Mouse (Mus musculus) WW6 (cell line): ENCODE results near the gene Rbm34.
A peak's percentile ranks its signal among the peaks of the same experiment; 100 is the strongest.
"Not testable (repeated sequence)": the region's sequence is repeated elsewhere in the genome, so short reads cannot be mapped to it uniquely, and the experiment has no call there.

Source experiments
- DNase-seq: peaks from one replicate; pipeline ENCODE4 v3.0.0-alpha.2; 2013; ENCODE audit warnings: low read depth, low spot score

Gene Rbm34

DNA sequence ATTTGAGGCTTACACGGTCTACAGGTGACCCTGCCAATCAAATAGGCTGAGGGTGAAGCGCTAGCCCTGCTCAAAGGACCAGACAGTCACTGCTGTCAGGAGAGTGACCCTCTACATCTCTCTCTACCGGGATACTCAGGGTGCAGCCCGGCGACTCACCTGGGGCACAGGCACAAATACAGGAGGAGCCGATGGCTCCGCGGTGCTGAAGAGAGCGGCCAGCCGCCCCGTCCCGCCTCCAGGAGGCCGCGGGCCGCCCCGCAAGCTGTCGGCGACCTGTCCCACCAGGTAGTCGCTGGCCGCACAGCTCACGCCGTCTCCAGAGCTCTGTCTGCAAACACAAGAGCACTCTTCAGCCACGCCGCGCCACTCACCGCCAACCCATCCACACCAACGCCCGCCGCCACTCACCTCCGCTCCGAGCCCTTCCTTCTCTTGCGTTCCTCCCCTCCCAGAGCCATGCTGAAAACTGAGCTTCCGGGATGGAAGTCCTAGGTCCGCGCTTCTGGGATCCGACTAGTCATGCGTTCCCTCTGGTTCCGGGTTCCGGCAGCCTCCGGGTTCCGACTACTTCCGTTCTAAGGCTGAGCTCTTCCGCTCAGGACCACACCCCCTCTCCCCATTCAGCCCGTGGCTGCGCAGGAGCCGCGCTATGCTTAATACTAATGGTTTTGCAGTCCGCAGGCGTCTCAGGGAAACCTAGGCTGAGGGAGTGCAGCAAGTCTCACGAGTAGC is at the start of gene Rbm34:
TSS of gene Rbm34 (minus strand) at position 493 of the 735 bp plus-strand sequence.
- peak; percentile 98 for DNase-seq

DNA sequence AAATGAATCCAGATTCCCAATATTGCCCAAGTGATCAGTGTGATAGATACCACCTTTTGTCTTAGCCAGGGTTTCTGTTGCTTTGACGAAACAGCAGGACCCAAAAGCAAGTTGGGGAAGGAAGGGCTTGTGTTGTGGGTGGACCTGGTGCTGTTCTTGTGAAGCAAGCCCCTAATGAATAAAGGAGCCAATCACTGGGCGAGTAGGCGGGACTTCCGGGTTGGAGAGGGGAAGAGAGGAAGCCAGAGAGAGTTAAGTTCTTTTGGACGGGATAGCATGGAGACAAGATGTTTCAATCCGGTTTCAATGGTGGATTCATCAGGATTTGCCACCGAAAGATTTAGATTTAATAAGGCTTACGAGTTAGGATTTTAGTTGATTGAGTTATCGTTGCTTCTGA is 40.8 kb upstream of the Rbm34 start:
- peak; percentile 55 for DNase-seq

DNA sequence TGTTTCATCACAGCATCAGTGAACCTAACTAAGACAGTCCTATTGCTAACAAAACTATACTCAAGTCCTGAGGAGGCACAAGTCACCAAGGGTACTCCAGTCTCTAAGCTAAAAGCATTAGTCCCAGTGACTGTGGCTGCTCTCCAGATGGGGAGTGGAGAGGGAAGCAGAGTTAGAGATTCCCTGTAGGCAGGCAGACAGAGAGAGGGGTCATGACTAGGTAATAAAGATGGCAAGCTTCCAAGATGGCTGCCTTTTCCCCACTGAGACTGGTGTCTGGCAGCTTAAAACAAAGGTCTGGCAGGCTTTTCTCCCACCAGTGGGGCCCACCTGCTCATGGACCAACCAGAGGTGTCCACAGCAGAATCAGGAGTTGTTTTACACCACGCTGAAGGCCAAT is 23.6 kb upstream of the Rbm34 start:
- no peak for DNase-seq

DNA sequence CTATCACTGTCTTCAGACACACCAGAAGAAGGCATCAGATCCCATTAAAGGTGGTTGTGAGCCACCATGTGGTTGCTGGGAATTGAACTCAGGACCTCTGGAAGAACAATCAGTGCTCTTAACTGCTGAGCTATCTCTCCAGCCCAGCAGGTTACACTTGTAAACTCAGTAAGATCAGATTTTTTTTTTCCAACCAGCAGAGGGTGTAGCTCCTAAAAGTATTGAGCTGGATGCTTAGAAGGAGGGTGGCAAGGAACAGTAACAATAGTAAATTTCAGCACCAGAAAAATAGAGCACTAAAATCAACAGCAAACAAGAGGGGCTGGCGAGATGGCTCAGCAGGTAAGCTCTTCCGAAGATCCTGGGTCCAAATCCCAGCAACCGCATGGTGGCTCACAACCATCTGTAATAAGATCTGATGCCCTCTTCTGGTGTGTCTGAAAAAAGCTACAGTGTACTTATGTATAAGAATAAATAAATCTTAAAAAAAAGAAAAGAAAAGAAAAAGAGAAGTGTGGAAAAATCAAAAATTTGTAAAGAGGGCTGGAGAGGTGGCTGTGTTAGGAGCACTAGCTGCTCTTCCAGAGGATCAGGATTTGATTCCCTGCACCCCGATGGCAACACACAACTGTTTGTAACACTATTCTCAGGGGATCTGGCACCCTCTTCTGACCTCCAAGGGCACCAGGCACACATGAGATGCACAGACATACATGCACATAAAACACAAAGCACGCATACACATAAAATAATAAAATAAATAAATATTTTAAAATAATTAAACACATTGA is 18.7 kb upstream of the Rbm34 start:
- no peak for DNase-seq

DNA sequence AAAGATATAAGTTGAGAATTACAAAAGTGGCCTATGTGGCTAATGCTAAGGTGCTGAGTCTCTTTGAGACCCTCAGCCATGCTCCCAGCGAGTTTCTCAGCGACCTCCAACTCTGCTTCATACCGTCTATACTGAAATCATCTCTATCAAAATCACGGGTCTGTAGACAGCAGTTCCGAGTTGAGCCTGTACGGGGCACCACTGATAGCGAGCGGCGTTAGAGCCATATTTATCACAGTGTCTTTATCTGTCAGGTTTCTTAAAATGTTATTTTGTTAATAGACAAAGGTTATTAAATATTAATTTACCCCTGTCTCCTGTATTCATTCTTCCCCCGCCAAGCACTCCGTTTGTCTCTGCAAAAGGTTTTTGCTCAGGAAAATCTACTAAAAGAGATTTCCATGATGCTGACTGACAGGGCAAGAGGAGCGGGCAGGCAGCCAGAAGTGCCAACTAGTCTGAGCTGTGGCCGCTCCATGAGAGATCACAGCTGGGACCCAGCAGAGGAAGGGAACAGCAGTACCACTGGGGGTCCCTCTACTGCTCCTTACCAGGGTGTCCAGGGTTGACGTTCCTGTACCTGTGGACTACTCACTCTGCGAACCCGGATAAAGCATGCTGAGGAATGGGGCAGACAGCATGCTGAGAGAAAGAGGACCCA is 17.6 kb upstream of the Rbm34 start:
- no peak for DNase-seq

DNA sequence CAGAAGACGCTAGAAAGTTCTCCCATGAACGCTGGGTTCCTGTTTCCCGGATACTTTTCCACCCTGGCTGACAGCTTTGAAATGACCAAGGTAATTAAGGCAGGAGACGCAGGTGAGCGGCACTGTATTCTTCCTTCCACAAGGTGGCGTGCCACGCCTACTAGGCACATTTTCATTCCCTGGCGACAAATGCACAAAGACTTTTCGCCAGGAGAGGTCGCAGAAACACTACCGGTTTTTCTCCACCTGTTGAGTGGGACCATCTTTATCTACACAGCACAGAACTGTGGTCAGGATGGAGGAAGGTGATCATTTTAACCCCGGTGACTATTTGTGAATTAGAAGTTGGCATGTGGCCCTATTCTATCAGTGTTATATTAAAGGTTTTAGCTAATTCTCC is 15.6 kb upstream of the Rbm34 start:
- DNase-seq, result peak; percentile 90

DNA sequence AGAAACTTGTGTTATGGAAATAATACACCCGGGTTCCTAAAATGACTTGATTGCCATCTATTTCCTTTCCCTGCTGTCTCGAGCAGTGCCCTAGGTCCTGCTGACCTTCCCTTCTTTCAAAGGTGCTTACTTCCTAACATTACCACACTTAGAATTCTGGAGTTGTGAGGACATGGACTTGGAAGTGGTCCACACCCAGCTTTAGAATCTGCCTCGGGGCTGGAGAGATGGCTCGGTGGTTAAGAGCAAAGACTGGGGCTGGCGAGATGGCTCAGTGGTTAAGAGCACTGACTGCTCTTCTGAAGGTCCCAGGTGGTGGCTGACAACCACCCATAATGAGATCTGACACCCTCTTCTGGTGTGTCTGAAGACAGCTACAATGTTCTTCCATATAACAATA is 9.2 kb upstream of the Rbm34 start:
- DNase-seq, result no peak

DNA sequence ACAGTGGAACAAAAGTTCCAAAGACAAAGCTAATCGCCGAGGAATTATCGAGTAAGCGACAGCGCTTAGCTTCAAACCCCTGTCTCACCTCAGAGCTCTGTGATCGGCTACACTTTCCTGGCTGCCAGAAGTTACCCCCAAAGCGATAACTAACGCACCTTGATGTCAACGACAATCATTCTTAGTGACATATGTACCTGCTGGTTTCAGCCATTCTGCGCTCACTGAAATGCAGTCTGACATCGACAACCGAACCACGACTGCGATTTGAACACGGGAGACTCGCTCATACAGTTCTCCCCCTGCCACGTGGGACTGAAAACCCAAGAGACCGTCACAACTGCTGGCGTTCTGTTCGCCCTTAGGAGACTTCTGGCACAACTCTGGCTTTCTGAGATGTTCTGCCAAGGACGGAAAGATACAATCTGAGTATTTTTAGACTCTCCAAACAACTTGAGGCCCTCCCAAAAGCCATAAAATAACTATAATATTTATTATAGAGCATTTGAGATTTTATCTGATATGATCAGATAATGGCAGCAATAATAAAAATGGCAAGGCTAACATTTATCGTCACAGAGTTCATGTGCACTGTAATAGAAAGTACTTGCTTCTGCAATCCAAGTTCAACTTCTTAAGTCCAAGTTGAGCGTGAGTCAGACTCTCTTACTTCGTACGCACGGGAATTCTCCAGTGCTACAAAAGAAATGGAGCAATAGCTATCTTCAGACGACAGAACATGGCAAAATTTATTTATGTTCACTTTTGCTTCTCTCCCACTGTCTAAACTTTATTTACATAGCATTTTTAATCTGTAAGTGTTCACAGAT is 8.4 kb upstream of the Rbm34 start:
- no peak for DNase-seq

DNA sequence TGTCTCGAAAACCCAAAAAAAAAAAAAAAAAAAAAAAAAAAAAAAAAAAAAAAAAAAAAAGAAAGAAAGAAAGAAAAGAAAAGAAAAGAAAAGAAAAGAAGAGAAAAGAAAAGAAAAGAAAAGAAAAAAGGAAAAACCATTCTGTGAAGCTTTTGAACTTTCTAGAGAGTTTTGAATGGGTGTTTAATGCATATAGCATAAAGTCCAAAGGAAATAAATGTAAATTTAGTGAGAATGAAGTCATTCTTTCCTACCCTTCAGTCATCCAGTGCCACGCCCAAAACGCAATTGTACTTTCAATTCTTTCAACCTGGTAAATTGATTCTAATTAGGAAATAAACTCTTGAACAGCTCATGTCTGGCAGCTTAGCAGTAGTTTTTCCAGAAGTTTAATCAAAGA is 7.7 kb upstream of the Rbm34 start:
- not testable (repeated sequence) for DNase-seq

DNA sequence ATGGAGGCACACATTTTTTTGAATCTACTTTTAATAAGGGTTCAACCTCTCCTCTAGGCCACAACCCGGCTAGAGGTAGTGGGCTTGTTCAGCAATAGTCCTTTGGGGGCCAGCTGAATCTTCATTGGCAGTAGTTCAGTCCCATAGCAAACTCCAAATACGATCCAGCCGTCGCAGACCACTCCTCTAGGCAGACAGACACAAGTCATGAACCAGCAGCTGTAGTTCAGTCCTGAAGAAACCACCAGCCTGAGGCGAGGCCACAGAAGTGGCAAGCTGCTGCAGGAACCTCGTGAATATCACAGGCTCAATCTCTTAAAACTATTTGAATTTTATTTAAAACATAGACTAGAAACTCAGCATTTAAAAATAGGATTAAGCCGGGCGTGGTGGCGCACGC is 7.2 kb upstream of the Rbm34 start:
- no peak for DNase-seq

DNA sequence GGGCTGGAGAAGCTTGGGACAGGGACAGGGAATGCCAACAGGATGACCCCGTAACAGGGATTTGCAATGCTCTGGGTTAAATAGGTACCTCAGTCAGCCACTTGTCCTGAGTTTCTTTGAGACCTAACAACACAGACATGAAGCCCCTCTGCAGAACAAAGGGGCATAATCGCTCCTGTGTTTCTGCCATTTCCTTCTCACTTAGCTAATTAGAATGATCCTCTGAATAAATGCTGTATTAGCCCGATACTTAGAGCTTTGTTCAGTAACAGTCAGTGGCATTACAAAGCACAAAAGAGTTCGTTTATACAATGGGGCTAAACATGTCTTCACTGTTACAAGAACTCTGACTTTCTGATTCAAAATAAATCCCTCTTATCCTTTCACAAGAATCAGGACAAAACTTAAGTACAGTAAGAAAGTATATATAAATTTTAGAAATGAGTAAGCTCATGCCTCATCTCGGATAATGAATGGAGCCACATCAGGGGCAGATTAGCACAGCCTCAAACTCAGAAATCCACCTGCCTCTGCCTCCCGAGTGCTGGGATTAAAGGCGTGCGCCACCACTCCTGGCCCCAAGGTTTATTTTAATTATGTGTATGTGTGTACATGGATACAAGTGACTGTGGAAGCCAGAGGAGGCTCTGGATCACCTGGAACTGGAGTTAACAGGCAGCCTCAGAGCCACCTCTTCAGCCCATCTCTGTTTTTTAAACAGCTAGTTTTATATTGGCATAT is 5.9 kb upstream of the Rbm34 start:
- DNase-seq, result no peak

DNA sequence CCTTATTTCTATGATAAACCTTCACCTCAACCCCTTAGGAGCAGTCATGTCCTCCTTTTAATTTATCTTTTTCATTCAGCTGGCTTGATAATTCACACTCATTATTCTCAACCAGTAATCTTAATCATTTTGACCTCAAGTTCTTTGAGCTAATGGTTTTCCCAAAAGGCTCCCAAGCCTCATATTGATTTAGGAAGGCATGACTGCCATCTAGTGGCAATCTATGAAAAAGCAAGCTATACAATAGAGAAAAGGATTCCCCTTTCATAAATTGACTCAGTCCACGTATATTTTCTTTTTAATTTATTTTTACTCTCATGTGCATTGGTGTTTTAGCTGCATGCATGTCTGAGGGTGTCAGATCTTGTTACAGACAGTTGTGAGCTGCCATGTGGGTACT is 4.8 kb upstream of the Rbm34 start:
- no peak for DNase-seq

DNA sequence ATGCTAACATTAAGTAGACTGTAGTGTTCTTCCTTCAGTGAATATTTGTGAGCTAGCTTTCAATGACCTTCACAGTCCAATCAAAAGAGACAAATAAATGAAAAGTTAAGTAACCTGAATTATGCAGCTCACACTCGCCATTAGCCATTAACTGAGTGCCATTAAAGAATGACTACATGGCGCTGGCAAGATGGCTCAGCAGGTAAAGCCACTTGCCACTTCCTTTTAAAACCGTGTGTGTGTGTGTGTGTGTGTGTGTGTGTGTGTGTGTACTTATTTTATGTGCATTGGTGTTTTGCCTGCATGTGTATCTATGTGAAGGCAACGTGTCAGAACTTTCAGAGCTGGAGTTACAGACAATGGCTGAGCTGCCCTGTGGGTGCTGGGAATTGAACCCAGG is 3.6 kb upstream of the Rbm34 start:
- DNase-seq, result no peak

DNA sequence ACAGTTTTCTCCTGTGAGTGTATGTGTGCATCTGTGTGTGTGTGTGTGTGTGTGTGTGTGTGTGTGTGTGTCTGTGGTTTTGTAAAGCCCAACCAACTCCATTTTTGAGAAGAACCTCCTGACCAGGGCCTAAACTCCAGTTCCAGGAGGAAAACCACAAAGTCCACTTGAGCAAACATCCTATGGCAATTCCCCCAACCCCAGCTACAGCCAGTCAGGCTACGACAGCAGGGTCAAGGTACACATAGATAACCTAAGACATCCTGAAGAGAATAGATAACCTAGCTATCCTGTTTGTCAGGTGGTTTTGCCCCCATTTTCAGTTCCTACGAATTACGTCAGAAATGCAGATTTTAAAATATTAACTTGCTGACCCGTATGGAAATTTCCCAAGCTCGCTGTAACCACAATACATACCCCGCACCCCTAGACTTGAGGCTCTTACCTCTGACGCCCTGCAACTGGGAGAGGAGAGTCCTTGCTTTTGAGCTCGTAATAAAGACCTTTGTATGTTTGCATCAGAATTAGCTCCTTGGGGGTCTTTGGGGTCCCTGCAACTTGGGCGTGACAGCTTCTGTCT is 2.9 kb upstream of the Rbm34 start:
- no peak for DNase-seq

DNA sequence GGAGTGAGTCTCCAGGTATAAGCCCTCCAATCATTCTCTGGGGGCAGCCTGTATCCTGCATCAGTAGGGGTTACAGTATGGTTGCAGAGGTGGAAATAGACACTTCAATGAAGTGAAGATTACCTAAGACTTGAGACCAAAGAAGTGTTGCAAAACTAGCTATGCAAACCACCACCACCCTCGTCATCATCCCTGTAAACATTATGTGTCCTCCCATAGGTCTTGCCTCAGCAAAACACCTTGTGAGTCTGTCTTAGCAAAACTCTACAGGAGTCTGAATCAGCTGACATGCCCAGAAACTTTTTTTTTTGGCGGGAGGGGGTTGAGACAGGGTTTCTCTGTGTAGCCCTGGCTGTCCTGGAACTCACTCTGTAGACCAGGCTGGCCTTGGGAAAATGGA is 1.8 kb upstream of the Rbm34 start:
- no peak for DNase-seq

DNA sequence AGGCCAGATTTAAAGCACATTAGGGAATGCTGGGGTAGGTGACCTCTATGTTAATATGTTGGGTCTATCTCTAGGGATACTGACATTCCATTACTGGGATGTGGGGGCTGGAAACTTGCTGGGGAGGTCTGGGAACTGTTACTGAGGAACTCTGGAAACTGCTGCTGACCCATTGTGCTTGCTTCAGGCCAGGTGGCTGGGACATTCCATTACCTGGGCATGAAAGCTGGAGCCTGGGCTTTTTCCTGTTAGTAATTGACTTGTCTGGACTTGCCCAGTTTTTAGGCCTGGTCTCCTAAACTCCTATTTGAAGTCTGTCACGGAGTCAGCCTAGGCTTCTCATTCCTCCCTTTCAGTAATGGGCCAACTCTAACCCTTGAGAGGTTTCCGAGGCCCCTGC is 1.2 kb upstream of the Rbm34 start:
- no peak for DNase-seq

DNA sequence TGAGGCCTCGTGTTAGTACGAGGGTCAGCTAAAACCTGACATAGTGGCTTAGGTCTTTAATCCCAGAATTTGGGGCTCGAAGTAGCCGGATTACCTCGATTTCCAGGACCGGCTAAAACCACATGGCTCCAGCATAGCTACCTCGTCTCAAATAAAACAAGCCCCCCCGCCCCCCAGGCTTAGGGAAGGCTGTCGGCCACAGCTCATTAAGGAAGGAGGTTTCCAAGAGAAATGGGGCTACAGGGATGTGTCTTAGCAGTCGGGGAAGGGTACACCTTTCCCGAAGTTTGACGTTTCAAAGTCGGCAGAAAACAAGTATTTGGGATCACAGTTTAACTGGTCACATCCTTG is 418 bp upstream of the Rbm34 start:
- DNase-seq, result no peak

DNA sequence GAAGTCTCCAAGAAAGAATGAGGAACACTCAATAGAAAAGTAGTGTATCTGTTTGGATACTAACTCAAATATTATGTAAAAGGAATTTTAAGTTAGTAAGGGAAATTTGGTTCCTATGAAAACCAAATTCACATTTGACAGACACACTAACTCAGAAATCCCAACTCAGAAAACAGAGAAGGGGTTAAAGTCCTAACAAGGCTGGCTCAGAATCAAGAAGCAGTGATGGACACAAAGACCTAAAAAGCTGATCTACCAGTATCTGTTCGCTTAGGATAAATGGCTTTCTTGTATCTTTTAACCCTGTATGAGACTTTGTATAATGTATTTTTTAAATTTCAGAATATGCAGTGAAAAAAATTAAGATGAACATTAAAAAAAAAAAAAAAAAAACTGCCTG is 1.3 kb downstream of the Rbm34 start:
- no peak for DNase-seq

DNA sequence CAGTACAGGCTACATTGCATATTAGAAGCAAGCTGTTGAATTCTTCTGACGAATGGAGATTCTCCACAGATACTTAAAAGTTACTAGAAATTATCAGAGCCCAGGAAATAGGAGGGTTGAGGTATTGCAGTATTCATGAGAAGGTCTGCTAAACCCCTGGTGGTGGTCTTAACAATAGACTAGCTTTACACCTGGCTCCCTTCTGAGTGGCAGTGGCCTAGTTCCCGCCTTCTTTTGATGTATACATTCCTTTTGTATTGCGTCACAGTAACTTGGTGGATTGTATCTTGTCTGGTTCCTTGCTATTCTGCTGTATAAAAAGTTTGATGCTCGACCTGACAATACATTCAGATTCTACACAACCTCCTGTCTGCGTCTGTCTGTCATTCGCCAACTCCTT is 2.8 kb downstream of the Rbm34 start:
- no peak for DNase-seq

DNA sequence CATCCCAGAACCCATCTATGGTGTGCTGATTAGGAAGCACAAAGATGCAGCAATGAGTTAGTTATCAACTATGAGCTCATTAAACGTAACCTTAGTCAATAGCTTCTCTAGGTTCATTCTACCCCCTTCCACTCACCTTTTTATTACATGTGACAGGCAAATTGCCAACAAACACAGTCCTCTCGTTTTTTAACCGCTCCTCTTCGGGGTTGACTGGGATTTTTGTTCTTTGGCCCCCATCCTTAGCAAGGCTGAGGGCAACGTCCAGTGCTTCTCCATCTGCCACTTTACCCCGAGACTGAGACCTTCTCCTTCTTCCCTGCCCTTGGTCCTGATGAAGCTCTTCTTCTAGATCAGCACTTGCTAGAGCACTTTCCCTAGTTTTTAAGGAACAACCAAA is 5.6 kb downstream of the Rbm34 start:
- DNase-seq, result no peak

DNA sequence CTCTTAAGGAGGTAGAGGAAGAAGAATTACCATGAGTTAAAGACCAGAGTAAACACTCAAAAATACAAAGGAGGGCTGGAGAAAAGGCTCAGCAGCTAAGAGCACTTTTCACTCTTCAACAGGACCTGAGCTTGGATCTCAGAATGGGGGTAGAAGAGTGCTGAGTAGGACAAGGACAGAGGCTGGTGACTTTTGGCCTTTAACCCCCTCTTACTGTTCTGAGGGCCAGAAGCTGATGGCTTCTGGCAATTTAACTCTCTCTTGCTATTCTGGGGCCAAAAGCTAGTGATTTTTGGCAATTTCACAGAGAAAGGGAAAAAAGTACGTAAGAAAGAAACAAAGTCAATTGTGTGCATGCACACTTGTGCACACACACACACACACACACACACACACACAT is 8.0 kb downstream of the Rbm34 start:
- no peak for DNase-seq
